Mouse (Mus musculus) neural tube, embryonic 11.5 days (tissue): ENCODE results near the gene Adat3. TPM values are rescaled to one million over a fixed set of nuclear protein-coding genes. Genes with fewer than 3 reads are reported as not detected.
A peak's percentile ranks its signal among the peaks of the same experiment; 100 is the strongest.

Source experiments
- ATAC-seq: fragments of 200-750 bp; cut with Nextera tagmentation; 2 replicates; pipeline ENCODE4 v1.8.0; 2017; ENCODE audit warnings: moderate number of reproducible peaks, mild to moderate bottlenecking, moderate TSS enrichment, moderate library complexity; ENCODE audit not compliant: insufficient read depth, low FRiP score, low TSS enrichment
- DNase-seq: peaks from one replicate; pipeline ENCODE4 v3.0.0-alpha.2; 2015; ENCODE audit warnings: low spot score
- H3K27ac ChIP-seq: fragments of 300-500 bp; sonication (generic); 2 replicates; pipeline ENCODE4 v1.5.1; 2014; ENCODE audit warnings: low read depth, mild to moderate bottlenecking, low read length
- H3K27me3 ChIP-seq: fragments of 300-500 bp; sonication (generic); 2 replicates; pipeline ENCODE4 v1.6.1; 2014; ENCODE audit warnings: mild to moderate bottlenecking, low read length, mixed read lengths; ENCODE audit not compliant: control insufficient read depth, insufficient read depth
- H3K36me3 ChIP-seq: fragments of 300-500 bp; sonication (generic); 2 replicates; pipeline ENCODE4 v1.6.1; 2014; ENCODE audit warnings: mild to moderate bottlenecking, low read length, moderate library complexity, mixed read lengths; ENCODE audit not compliant: control insufficient read depth, insufficient read depth
- H3K4me1 ChIP-seq: fragments of 300-500 bp; sonication (generic); 2 replicates; pipeline ENCODE4 v1.6.1; 2014; ENCODE audit warnings: low read length, mixed read lengths; ENCODE audit not compliant: control insufficient read depth, insufficient read depth
- H3K4me2 ChIP-seq: fragments of 300-500 bp; sonication (generic); 2 replicates; pipeline ENCODE4 v1.6.1; 2014; ENCODE audit warnings: low read depth, mild to moderate bottlenecking, moderate library complexity
- H3K4me3 ChIP-seq: fragments of 300-500 bp; sonication (generic); 2 replicates; pipeline ENCODE4 v1.5.1; 2014; ENCODE audit warnings: low read depth, low read length
- H3K9ac ChIP-seq: fragments of 300-500 bp; sonication (generic); 2 replicates; pipeline ENCODE4 v1.6.1; 2014; ENCODE audit warnings: mild to moderate bottlenecking, low read length
- H3K9me3 ChIP-seq: fragments of 300-500 bp; sonication (generic); 2 replicates; pipeline ENCODE4 v1.6.1; 2016; ENCODE audit warnings: low read length; ENCODE audit not compliant: control insufficient read depth
- WGBS: fragments of 180-500 bp; shearing (Covaris S2); extraction: QIAGEN DNeasy Blood & Tissue Kit; methylation state at CpG from one replicate; pipeline ENCODE4 v1.1.7; 2014; 5-methylcytosine and 5-hydroxymethylcytosine counted together
- polyA plus RNA-seq: library from polyadenylated mRNA; unstranded; fragments of >200 nt; fragmentation: Nextera tagmentation; extraction: Ambion mirVana; gene quantifications from 2 replicates; pipeline ENCODE4 v1.2.1, GENCODE M21; 2014

Adat3 gene
- polyA plus RNA-seq, 1 experiment from 2014 or later = 8.0 TPM

DNA sequence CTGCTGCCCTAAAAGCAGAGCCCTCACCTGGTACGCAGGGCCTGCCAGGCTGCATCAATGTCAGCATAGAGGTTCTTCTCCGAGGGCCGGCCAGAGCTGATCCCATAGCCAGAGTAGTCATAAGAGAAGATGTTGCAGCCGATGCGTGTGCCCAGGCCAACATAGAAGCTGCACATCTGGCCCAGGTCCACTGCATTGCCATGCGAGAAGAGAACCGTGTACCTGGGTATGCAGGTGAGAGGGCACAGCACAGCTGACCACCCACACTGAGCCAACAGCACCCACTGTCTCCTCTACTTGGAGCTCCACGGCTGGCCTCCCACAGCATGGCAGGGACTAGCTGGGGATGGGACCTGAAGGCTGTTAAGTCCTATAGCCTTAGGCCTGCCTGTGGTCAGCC, 17.1 kb upstream of the Adat3 start:
- peaks cover 2% of the 10 kb centered on the region for H3K36me3 ChIP-seq
- WGBS = 92% methylated on average over 8 of the region's 8 CpGs
- no peak overlapping the region for H3K4me2 ChIP-seq
- H3K4me1 ChIP-seq = peaks cover 14% of the 10 kb centered on the region
- no peak for ATAC-seq
- H3K4me3 ChIP-seq = 0 out of 2 replicates have a peak overlapping the region, but pooled peaks have one; percentile 6
- H3K27ac ChIP-seq = no peak overlapping the region
- H3K27me3 ChIP-seq = no peaks in the 10 kb centered on the region
- no peak for DNase-seq
- no peaks in the 10 kb centered on the region for H3K9me3 ChIP-seq
- no peak overlapping the region for H3K9ac ChIP-seq

GRCm38 (mm10) chr10:80586407-80587304, 16.0 kb upstream of the Adat3 start:
- no peak for ATAC-seq

DNA sequence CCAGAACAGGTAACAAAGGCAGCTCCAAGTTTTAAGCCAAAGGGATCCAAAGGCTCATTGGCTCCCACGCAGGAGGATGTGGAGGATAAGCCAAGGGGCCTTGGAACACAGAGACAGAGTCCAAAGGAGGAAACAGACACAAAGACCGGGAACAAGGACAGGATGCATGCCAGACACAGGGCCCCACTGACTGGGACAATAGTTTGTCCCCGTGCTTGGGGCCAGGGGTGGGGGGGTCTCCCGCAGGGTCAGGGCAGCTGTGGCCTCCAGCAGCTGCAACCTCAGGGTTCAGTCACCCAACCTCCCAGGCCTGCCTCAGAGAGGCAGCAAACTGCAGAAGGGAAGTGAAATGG, 15.4 kb upstream of the Adat3 start:
- DNase-seq (peak; percentile 37), ATAC-seq (no peak)
- Histone ChIP-seq H3K4me2 (no peak overlapping the region), H3K36me3 (peaks cover 2% of the 10 kb centered on the region), H3K27ac (0 out of 2 replicates have a peak overlapping the region, but pooled peaks have one; percentile 42), H3K9me3 (no peaks in the 10 kb centered on the region), H3K4me3 (no peak overlapping the region), H3K4me1 (peaks cover 14% of the 10 kb centered on the region), H3K9ac (no peak overlapping the region; the same call in 1 of the 2 replicates), H3K27me3 (no peaks in the 10 kb centered on the region)
- WGBS = 56% methylated on average over 3 of the region's 4 CpGs

More at GRCm38 (mm10) chr10:80586407-80587304, 16.0 kb upstream of the Adat3 start:
- Histone ChIP-seq H3K4me3 (no peak overlapping the region; the same call in 1 of the 2 replicates), H3K9me3 (no peaks in the 10 kb centered on the region), H3K36me3 (peaks cover 2% of the 10 kb centered on the region), H3K4me2 (no peak overlapping the region), H3K9ac (no peak overlapping the region; the same call in 1 of the 2 replicates), H3K4me1 (peaks cover 14% of the 10 kb centered on the region), H3K27ac (peak overlapping the region; percentile 42; the same call in 1 of the 2 replicates), H3K27me3 (no peaks in the 10 kb centered on the region)
- WGBS = 99% methylated on average over 35 of the region's 51 CpGs
- DNase-seq = no peak

- WGBS = 19% methylated on average over 12 of the region's 12 CpGs
- ATAC-seq = no peak
Observed at GRCm38 (mm10) chr10:80589127-80589878, 13.4 kb upstream of the Adat3 start.

DNA sequence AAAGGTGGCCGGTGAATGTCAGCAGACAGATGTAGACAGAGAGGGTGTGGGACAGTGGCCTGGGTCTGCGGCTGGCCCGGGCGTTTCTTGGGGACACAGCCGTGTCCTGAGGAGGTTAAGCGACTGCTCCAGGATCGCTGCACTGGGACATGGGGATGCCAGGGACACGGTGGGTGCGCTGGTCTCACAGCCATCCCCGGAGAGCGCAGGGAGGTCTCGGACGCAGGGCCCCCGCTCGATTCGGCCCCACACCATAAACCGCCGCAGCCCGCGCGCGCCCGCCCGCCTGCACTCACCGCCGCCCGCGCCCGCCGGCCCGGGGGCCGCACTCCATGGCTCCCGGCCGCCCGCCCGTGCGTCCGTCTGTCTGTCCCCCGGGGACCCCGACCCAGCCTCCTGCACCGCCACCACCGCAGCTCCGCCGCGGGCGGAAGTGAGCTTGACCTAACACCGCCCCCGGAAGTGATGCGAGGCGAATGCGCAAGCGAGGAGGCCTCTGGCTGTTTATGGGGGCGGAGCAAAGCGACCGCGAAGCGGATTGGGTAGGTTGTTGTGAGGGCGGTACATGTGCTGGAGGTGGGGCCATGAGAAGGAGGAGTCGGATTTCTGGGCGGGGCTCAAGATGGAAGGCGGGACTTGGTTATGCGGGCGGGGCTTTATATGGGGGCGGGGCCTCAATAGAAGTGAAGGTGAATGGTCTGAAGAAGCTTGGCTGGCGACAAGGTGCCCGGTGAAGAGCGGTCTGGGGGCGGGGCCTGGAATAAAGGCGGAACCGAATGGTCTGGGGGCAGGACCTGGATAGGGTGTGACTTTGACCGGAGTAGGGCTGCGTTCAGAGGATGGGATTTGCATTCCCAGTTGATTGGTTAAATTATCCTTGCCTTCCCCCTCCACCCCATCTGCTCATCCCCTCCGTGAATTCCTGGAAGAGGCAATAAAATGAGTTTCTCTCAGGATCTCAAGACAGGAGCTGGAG, 12.5 kb upstream of the Adat3 start, which contains the start of gene Abhd17a:
Gene Abhd17a, minus strand, starts transcription at position 463 of the 976 bp plus-strand sequence.
- ATAC-seq (peak; percentile 94), DNase-seq (peak; percentile 97)
- WGBS = under 1% methylated on average over 65 of the region's 73 CpGs
- H3K4me1 ChIP-seq = peaks cover 14% of the 10 kb centered on the region
- no peaks in the 10 kb centered on the region for H3K27me3 ChIP-seq
- H3K9me3 ChIP-seq = no peaks in the 10 kb centered on the region
- peaks cover 2% of the 10 kb centered on the region for H3K36me3 ChIP-seq
- H3K4me3 ChIP-seq = peak within 1 kb of the TSS; percentile 83
- peak within 1 kb of the TSS; percentile 82 for H3K4me2 ChIP-seq
- 0 out of 2 replicates have a peak within 1 kb of the TSS, but pooled peaks have one; percentile 36 for H3K27ac ChIP-seq
- peak within 1 kb of the TSS; percentile 87 for H3K9ac ChIP-seq

More at GRCm38 (mm10) chr10:80589127-80589878, 13.4 kb upstream of the Adat3 start:
- DNase-seq = no peak
- H3K9me3 ChIP-seq = no peaks in the 10 kb centered on the region
- peak overlapping the region; percentile 83 for H3K4me3 ChIP-seq
- H3K4me2 ChIP-seq = peak overlapping the region; percentile 82
- H3K4me1 ChIP-seq = peaks cover 14% of the 10 kb centered on the region
- no peaks in the 10 kb centered on the region for H3K27me3 ChIP-seq
- H3K27ac ChIP-seq = no peak overlapping the region
- peak overlapping the region; percentile 87 for H3K9ac ChIP-seq
- H3K36me3 ChIP-seq = peaks cover 2% of the 10 kb centered on the region

GRCm38 (mm10) chr10:80596318-80596717, 6.4 kb upstream of the Adat3 start:
- no peaks in the 10 kb centered on the region for H3K9me3 ChIP-seq
- H3K27me3 ChIP-seq = no peaks in the 10 kb centered on the region
- no peaks in the 10 kb centered on the region for H3K4me1 ChIP-seq
- DNase-seq = no peak
- no peak for ATAC-seq
- 55% methylated on average over 4 of the region's 4 CpGs for WGBS
- no peaks in the 10 kb centered on the region for H3K36me3 ChIP-seq
- no peak overlapping the region for H3K4me2 ChIP-seq
- no peak overlapping the region for H3K9ac ChIP-seq
- H3K4me3 ChIP-seq = no peak overlapping the region
- no peak overlapping the region for H3K27ac ChIP-seq

DNA sequence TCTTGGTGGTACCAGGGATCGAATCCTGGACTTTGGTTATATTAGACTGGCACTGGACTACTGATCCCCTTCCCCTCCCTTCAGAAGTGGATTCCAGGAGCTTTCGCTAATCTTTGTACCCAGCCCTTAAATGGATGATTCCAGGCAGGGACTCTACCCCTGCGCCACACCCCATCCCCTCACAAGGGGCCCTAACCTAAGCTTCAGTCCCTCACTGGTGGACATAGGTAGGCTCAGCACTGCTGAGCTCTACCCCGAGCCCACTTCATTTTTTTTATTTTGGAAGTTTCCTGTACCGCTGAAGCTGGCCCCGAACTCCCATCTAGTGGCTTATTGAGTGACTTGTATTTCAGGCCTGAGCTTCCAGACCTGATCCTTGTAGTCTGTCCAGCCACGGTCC, 684 bp downstream of the Adat3 start:
- Histone ChIP-seq H3K36me3 (peaks cover 9% of the 10 kb centered on the region), H3K4me3 (peak overlapping the region; percentile 56), H3K4me2 (peak overlapping the region; percentile 97), H3K27ac (peak overlapping the region; percentile 78), H3K9me3 (no peaks in the 10 kb centered on the region), H3K4me1 (peaks cover 8% of the 10 kb centered on the region), H3K27me3 (no peaks in the 10 kb centered on the region), H3K9ac (peak overlapping the region; percentile 70)
- no peak for DNase-seq
- no peak for ATAC-seq
- 41% methylated on average over 7 of the region's 7 CpGs for WGBS
